Mouse (Mus musculus) forebrain, embryonic 12.5 days (tissue): ENCODE measurements around the gene Spata31d1b. TPM values are rescaled to one million over a fixed set of nuclear protein-coding genes. Genes with fewer than 3 reads are reported as not detected.

Experiments
- ATAC-seq: fragments of 200-750 bp; cut with Nextera tagmentation; 2 replicates; pipeline ENCODE4 v1.8.0; 2017; ENCODE audit warnings: moderate TSS enrichment; ENCODE audit not compliant: low FRiP score
- H3K27ac ChIP-seq: fragments of 300-500 bp; sonication (generic); 2 replicates; pipeline ENCODE4 v1.5.1; 2016; ENCODE audit warnings: mild to moderate bottlenecking
- H3K27me3 ChIP-seq: fragments of 300-500 bp; sonication (generic); 2 replicates; pipeline ENCODE4 v1.6.1; 2016; ENCODE audit warnings: mild to moderate bottlenecking
- H3K36me3 ChIP-seq: fragments of 300-500 bp; sonication (generic); replicated peaks from 2 replicates; pipeline ENCODE4 v1.6.1; 2016; ENCODE audit warnings: mild to moderate bottlenecking
- H3K4me1 ChIP-seq: fragments of 300-500 bp; sonication (generic); 2 replicates; pipeline ENCODE4 v1.6.1; 2016
- H3K4me2 ChIP-seq: fragments of 300-500 bp; sonication (generic); 2 replicates; pipeline ENCODE4 v1.6.1; 2016; ENCODE audit warnings: mild to moderate bottlenecking, moderate library complexity
- H3K4me3 ChIP-seq: fragments of 300-500 bp; sonication (generic); replicated peaks from 2 replicates; pipeline ENCODE4 v1.5.1; 2016; ENCODE audit warnings: mild to moderate bottlenecking
- H3K9ac ChIP-seq: fragments of 300-500 bp; sonication (generic); 2 replicates; pipeline ENCODE4 v1.6.1; 2016; ENCODE audit warnings: mild to moderate bottlenecking
- H3K9me3 ChIP-seq: fragments of 300-500 bp; sonication (generic); 2 replicates; pipeline ENCODE4 v1.6.1; 2016
- WGBS: fragments of 180-500 bp; shearing (Covaris S2); methylation state at CpG from one replicate; pipeline ENCODE4 v1.1.7; 2016; 5-methylcytosine and 5-hydroxymethylcytosine counted together
- polyA plus RNA-seq: library from polyadenylated mRNA; unstranded; fragments of >200 nt; fragmentation: Nextera tagmentation; extraction: Ambion mirVana; gene quantifications from 2 replicates; pipeline ENCODE4 v1.2.1, GENCODE M21; 2016

Spata31d1b gene
- polyA plus RNA-seq, 1 experiment from 2014 or later = not detected

GRCm38 (mm10) chr13:59766786-59767515, 54.9 kb downstream of the Spata31d1b start:
- H3K36me3 ChIP-seq = peaks cover 10% of the 10 kb centered on the region
- no peaks in the 10 kb centered on the region for H3K9me3 ChIP-seq
- WGBS = 85% methylated on average over 11 of the region's 11 CpGs
- peaks cover 48% of the 10 kb centered on the region for H3K4me1 ChIP-seq
- H3K27ac ChIP-seq = no peak overlapping the region
- ATAC-seq = no peak
- no peaks in the 10 kb centered on the region for H3K27me3 ChIP-seq
- no peak overlapping the region for H3K4me3 ChIP-seq
- H3K4me2 ChIP-seq = peak overlapping the region; percentile 8; the same call in 1 of the 2 replicates
- H3K9ac ChIP-seq = no peak overlapping the region

DNA sequence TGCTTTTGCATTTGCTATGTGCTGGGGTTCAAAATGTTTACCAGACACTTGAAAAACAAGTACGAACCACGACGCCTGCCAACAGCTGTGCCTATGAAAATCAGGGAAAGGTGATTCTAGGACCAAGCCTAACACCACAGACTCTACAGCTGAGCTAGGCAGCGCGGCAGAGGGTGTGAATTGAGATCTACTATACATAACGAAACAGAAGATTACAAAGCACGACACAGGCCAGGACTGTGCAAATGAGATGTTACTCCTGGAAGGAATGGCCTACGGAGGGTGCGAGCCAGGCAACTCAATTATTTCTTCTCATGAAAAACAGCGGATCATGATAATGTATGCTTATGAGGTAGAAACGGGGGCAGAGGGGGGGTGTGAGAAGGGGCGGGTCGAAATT, 56.4 kb downstream of the Spata31d1b start:
- ATAC-seq = no peak
- H3K4me1 ChIP-seq = peaks cover 48% of the 10 kb centered on the region
- H3K4me2 ChIP-seq = peak overlapping the region; percentile 62
- 40% methylated on average over 13 of the region's 13 CpGs for WGBS
- no peak overlapping the region for H3K27ac ChIP-seq
- H3K27me3 ChIP-seq = no peaks in the 10 kb centered on the region
- H3K4me3 ChIP-seq = peak overlapping the region; percentile 93
- H3K36me3 ChIP-seq = peaks cover 15% of the 10 kb centered on the region
- H3K9ac ChIP-seq = peak overlapping the region; percentile 82
- no peaks in the 10 kb centered on the region for H3K9me3 ChIP-seq

Other genes with a start within 250 kb of the Spata31d1b start
- gene Agtpbp1, start 127.1 kb upstream of the Spata31d1b start, polyA plus RNA-seq = 24.5 and 28.2 TPM in 2 replicates
- 151 and 157 TPM in 2 replicates for gene Naa35, start 127.0 kb upstream of the Spata31d1b start, polyA plus RNA-seq
- 109 and 114 TPM in 2 replicates for gene Golm1, start 36.5 kb upstream of the Spata31d1b start, polyA plus RNA-seq
- not detected in 2 replicates for gene 4921517D22Rik, start 18.2 kb upstream of the Spata31d1b start, polyA plus RNA-seq
- gene Spata31d1a, start 2.0 kb upstream of the Spata31d1b start, polyA plus RNA-seq = 0.17 and 0.28 TPM in 2 replicates
- gene Spata31d1d, start 19.5 kb downstream of the Spata31d1b start, polyA plus RNA-seq = not detected in 2 replicates
- 0.05 TPM in 1 of 2 replicates, not detected in the other for gene 1700014D04Rik, start 34.5 kb downstream of the Spata31d1b start, polyA plus RNA-seq
- gene Isca1, start 57.5 kb downstream of the Spata31d1b start, polyA plus RNA-seq = 111 and 113 TPM in 2 replicates
- gene Gm49354, start 70.0 kb downstream of the Spata31d1b start, polyA plus RNA-seq = not detected in 2 replicates
- 63.8 and 64.2 TPM in 2 replicates for gene Tut7, start 110.9 kb downstream of the Spata31d1b start, polyA plus RNA-seq